Mouse (Mus musculus): ENCODE results near the gene Tbcel.

Gene Tbcel

DNA sequence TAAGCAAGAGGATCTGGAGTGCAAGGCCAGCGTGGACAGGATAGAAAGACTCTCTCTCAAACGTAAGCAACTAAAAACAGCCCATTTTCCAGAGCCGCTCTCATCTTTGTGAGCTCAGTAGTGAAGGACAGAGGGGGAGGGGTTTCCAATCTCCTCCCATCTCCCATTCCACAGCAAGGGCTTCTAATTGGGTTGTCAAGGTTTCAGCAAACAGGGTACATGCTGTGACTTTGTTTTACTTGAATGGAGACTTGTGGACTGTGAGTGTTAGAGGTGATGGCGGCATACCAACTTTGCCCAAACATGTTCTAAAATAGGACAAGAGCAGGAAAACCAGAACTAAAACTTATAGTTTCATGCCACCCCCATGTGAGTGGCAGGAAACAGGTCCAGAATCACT, 68.2 kb downstream of the Tbcel start:
- DNase-seq: no peak

- peak; percentile 7 for DNase-seq
These were observed 75.5 kb downstream of the Tbcel start for GRCm38 (mm10) chr9:42432155-42432554.

GRCm38 (mm10) chr9:42431606-42432005, 76.0 kb downstream of the Tbcel start:
- no peak for DNase-seq

DNA sequence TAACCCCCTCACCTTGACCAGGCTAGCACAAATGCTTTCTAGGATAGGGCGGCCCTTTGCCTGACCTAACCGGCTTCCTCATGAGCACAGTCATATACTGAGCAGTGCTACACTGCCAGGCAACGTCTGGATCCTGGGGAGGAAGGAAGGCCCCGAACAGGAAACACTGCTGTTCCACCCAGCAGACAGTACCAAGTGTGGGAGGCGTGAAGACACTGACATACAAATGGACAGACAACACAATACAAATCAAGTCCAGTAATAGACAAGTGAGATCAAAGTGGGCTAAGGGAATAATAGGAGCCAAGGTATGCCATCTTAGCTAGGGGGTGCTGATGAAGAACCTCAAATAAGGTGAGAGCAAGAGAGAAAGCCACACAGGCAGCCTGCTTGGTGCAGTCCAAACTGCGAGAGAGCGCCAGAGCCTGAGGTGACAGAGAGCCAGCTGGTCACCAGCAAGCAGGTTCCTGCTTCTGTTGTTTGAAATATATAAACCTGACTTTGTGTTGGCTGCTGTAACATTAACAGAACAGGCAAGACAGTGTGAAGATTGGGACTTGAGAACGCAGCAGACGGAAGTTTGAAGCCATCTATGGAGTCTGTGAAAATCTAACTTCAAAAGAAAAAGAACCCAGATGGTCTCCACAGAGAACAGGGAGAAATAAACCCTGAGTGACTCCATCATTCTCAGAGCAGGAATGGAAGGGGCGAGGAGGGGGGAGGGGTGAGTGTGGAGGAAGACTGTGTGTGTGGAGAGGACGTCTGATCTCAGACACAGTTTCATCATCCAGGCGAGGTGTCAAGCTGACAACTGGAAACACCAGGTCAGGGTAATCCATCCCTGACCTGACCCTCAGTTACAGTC, 79.3 kb downstream of the Tbcel start:
- DNase-seq: peak; percentile 53

- DNase-seq: peak; percentile 46
These were observed 80.8 kb downstream of the Tbcel start for GRCm38 (mm10) chr9:42426661-42427358.

- peak; percentile 85 for DNase-seq
These were observed 84.0 kb downstream of the Tbcel start for GRCm38 (mm10) chr9:42423649-42424048.

DNA sequence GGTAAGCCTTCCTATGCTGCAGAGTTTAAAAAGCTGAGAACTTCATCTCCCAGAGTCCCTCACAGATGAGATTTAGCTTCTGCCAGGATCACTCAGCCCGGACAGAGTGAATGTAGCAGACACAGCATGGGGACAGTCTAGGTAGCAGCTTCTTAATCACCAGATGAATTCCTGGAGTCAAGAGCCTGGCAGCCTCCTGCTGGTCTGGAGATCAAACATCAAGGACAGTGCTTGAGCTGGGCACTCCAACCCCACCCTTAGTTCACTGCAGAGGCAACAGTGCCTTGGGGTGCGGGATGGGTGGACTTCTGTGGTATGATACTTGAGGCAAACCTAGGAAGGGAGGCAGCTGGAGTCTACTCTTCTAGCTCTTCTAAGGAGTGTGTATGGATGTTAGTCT, 87.9 kb downstream of the Tbcel start:
- peak; percentile 7 for DNase-seq

GRCm38 (mm10) chr9:42418786-42419185, 88.8 kb downstream of the Tbcel start:
- no peak for DNase-seq

DNA sequence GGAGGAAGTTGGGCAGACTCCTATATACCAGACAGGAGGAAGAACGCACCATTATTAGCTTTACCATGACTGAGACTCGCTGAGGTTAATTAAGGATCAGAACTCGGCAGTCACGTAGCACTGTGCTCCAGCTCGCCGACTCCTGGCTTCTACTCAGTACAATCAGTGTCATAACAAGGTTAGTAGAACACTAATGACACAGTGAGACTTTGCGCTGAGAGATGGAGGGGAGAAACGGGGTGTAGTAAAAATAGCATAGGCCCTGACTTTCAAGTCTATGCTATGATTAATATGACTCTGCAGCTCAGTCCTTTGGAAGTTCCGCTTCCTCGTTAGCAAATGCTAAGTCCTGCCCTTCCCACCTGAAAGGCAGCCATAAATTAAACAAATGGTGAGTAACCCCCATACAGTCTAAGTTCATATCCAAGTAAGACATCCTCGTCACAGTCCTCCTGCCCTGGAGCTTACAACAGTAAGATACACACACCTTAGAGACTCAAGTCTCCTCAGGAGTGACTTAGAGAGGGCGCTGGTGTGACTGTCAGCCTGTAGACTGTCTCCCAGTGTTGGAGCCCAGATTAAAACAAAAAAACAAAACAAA, 90.2 kb downstream of the Tbcel start:
- no peak for DNase-seq

DNA sequence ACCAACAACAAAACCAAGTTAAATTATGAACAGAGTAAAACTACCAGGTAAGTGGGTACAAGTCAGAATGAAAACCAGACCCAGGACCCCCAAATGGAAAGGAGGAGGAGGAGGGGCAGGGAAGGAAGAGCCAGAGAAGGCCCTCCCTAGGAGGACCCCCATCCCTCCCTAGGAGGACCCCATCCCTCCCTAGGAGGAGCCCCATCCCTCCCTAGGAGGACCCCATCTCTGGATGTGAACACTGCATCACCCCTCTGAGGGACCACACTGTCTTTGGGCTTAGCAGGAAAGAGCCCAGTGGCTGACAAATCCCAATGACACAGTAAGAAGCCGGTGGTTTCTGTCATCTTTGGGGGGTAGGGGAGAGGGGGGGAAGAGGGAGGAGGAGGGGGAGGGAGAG, 92.4 kb downstream of the Tbcel start:
- no peak for DNase-seq

- no peak for DNase-seq
These were observed 94.3 kb downstream of the Tbcel start for GRCm38 (mm10) chr9:42413345-42413744.

DNA sequence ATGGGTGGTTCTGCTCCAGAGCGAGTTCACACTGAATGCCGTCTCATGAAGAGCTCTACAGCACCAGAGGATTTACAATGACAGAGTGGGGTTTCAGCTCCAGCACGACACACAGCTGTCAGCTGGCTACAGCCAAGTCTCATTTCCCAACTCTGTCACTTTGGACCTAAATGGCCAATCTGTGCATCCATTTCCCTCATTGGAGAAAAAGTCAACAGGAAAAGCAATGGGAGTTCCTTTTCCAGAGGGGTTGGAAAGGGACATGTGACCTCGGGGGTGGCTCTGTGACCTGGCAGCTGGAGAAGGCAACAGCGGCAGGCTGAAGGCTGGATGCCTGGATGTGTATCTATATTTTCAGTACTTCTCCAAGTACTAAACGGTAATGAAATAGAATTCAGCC, 96.3 kb downstream of the Tbcel start:
- peak; percentile 4 for DNase-seq

GRCm38 (mm10) chr9:42405736-42406135, 101.9 kb downstream of the Tbcel start:
- DNase-seq: no peak

DNA sequence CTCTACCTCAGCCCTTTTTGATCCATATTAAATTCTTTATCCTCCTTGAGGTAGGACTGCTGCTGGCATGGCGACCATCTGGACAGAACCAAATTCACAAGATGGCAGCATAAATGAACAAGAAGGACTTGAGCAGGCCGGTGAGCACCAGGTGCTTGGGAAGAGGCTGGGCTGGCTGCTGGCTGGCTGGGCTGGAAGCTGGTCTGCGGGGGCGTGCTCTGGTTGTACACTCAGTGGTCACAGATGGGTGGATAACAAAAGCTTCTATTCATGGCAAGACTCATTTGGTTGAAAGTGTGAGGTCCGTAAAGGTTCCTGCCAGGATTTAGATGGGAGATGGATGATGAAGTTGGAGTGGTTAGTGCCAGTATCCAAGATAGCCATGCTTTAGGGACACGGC, 106.1 kb downstream of the Tbcel start:
- DNase-seq: no peak

DNA sequence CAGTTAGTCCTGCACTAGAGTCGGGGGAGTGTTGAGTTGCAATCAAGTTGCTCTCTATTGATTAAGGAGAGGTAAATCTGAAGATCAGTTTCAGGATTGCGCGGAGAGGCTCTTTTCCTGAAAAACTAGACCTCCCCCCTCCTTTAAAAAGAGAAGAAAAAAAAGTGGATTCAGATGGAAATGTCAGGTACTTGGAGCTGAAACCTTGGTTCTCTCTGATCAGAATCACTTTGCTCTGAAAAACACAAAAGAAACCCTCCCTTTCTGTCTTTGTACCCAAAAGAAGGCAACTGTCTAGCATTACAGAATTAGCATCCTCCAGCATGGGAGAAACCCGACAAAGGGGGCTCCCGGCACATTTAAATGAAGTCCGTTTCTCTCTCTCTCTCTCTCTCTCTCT, 107.8 kb downstream of the Tbcel start, which contains the start of gene Tecta:
Gene Tecta (minus strand): TSS at position 101 of the 400 bp plus-strand sequence.
- no peak for DNase-seq

DNA sequence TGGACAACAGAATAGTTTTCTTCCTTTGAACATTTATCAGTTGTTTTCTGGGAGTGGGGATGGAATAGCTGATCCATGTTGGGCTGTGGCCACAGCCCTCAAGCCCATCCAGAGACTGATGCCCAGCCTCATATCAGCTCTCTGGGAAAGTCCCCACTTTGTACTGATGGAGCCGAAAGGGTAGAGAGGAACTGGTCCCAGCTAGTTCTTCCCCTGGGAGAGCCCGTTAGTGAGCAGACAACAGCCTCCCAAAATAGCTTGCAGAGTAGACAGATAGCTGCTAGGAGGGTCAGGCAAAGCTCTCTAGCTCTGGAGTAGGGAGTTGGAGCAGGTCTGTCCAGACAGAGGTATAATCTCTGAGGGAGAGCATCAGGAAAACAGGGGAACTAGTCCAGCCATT, 111.5 kb downstream of the Tbcel start:
- DNase-seq: no peak

- DNase-seq: no peak
These were observed 112.7 kb downstream of the Tbcel start for GRCm38 (mm10) chr9:42394903-42395302.

DNA sequence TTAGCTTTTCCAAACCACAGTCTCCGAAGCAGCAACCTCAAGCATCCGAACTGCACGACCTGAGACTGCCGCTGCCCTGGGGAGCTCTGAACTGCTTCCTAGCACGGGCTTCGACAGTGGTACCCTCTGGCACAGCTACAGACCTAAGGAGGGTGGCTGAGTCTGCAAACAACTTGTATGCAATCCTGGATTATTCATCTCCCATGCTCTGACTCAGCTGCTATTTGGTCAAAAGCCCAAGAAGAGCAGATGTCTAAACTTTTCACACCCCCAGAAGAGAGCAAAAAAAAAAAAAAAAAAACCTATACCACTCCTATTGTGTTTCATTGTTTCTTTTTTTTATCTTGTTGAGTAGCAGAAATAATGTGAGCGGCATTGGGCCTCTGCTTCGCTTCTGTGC, 113.3 kb downstream of the Tbcel start:
- no peak for DNase-seq

GRCm38 (mm10) chr9:42392927-42393326, 114.7 kb downstream of the Tbcel start:
- no peak for DNase-seq

GRCm38 (mm10) chr9:42388490-42388889, 119.1 kb downstream of the Tbcel start:
- DNase-seq: peak; percentile 23

GRCm38 (mm10) chr9:42387038-42387437, 120.6 kb downstream of the Tbcel start:
- no peak for DNase-seq

DNA sequence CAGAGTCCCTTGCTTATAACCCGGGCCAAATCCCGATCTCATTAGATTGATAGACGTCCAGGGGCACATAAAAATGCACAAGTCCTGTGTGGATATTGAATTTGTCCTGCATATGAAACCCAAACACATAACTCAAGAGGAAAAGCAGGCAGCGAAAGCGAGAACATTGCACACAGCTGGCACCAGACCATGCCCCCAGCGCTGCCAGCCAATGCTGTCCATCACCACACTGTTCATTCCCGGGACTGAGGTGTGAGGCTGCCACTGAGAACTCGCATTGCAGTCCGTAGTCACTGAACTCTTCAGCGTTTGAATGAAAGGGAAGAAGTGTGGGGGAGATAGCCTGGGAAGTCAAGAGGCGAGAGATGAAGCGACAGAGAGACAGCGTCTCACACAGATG, 122.0 kb downstream of the Tbcel start:
- no peak for DNase-seq

DNA sequence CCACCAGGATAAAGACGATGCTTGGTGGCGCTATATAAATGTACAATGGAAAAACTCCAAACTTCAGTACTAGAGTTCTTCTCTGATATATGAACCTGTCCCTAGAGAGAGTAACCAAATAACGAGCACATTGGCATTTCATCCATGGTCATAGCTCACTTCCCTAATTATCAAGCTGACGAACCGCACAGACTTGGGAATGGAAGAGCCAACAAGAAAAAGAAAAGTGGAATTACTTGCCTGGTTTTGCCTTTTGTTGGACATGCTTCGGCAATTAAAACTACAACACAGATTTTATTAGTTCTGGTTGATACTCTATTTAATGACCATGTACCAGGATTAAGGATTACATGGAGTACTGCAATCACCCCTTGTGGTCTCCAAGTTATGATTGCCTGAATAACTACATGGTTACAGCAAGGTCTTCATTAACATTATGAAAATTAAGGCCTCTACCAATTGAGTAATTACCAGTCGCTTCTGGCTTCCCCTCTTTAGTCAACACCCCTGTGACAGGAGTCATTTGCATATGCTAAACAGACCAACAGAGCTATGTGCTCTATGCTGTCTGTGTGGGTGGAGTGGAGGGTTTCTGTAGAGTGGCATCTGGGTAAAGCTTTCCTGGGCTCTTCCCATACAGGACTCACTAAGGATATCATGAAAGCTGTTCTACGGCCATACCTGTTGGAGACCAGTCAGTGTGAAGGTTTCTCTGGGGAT, 124.8 kb downstream of the Tbcel start:
- DNase-seq: no peak

Data from lung, postnatal 36 days (tissue).